Mouse (Mus musculus): Measurements from ENCODE around the gene Col6a1.

DNA sequence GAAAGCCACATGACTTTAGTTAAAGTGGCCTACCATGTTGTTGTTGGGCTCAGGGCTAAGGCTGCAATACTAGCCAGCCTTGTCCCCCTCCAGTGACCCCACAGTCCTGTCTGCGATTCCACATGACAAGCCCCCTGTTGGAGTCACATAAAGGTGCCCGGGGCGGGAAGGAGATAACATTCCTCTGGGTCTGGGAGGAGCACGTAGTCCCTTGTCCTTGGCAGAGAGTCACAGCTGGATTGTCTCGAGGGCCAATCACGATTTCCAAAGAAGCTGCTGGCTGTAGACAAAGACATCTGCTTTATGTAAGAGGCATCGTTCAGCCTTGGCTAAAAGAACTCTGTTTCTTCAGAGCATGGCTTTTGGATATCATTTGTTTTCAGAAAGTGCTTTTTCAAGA lies 31.2 kb downstream of the Col6a1 start:
- no peak for TF ChIP-seq CTCF (IDR thresholded peaks at IDR 0.05; ENCODE audit: low read depth)
- no peak for TF ChIP-seq EP300 (optimal IDR thresholded peaks at IDR 0.05)
